9 mouse cellular contexts compared by ENCODE assay signal in genomic region chr10:75881578-75882432, GRCm38 (mm10). TPM values are rescaled to one million over a fixed set of nuclear protein-coding genes. Genes with fewer than 3 reads are reported as not detected.
DNase-seq lines count a peak whose midpoint lies in the region; ATAC-seq and TF ChIP-seq lines count a peak whose summit lies in the region.
"Had no signal": no experiment of that assay in that cellular context is flagged by ENCODE, and none has a peak within 500 bp of the region (broad histone marks: within the 10 kb centered on the region; RNA-seq: fewer than 3 reads in every experiment).

No protein-coding gene starts in this region.

- no peaks in the 10 kb centered on the region for H3K27me3 ChIP-seq in ES-Bruce4 (ENCODE audit: control insufficient read depth, insufficient read depth, low read length, poor library complexity, severe bottlenecking)
- no peaks in the 10 kb centered on the region for H3K27me3 ChIP-seq in intestine, embryonic 14.5 days (replicated peaks; ENCODE audit: control insufficient read depth, insufficient read depth, low read length)
- H3K27me3 ChIP-seq in limb, embryonic 15.5 days = no peaks in the 10 kb centered on the region

- H3K27ac ChIP-seq in ES-Bruce4 (ENCODE audit: insufficient read depth, low read length) (peak overlapping the region; percentile 85), ES-E14 (ENCODE audit: insufficient read depth, low read depth, low read length, poor library complexity, severe bottlenecking) (peak overlapping the region; percentile 97)
- H3K27ac ChIP-seq in intestine, embryonic 14.5 days (ENCODE audit: low read depth) = no peak overlapping the region
- 0 out of 2 replicates have a peak overlapping the region, but pooled peaks have one; percentile 8 for H3K27ac ChIP-seq in limb, embryonic 15.5 days

- in situ Hi-C loops in ES-E14 (cut with MboI; ENCODE audit: low sequenced_read_pairs in 2 of 2, unreplicated experiment in 2 of 2) = no loop called here

- H3K4me1 ChIP-seq in ES-Bruce4 (ENCODE audit: control insufficient read depth, insufficient read depth, low read length) = peaks cover 2% of the 10 kb centered on the region
- H3K4me1 ChIP-seq in ES-E14 (ENCODE audit: control insufficient read depth in 2 of 2, insufficient read depth in 2 of 2, low read length in 2 of 2, poor library complexity in 1 of 2) = peaks cover 9% of the 10 kb centered on the region in 2 experiments
- H3K4me1 ChIP-seq in intestine, embryonic 14.5 days (replicated peaks; ENCODE audit: control insufficient read depth, insufficient read depth, low read length) = no peaks in the 10 kb centered on the region; the same call in 1 of the 2 replicates
- H3K4me1 ChIP-seq in limb, embryonic 15.5 days = peaks cover 6% of the 10 kb centered on the region

- ATAC-seq in intestine, embryonic 14.5 days (replicated peaks; ENCODE audit: low FRiP score, low TSS enrichment, low read depth) = 0 out of 2 replicates have a peak, but pooled peaks have one; percentile 34
- ATAC-seq in limb, embryonic 15.5 days (ENCODE audit: insufficient number of reproducible peaks, low FRiP score, low TSS enrichment, low read depth) = no peak
- ATAC-seq: activated CD4-positive, CD25-positive, alpha-beta regulatory T cell, adult 4 months had no signal

- intact Hi-C loops in left cerebral cortex, postnatal 14 days (cut with DNase I) = no loop called here
- intact Hi-C loops in left cerebral cortex, postnatal 25 days (cut with DNase I) = loop anchor here (2.0 kb wide), 1 partner anchor 69 kb away; no protein-coding TSS in a partner anchor
- intact Hi-C loops in gastrocnemius, postnatal 14 days (cut with DNase I; ENCODE audit: low total_unique reads) = no loop called here

- no peak for TF ChIP-seq POLR2A in ES-Bruce4 (IDR thresholded peaks at IDR 0.05; ENCODE audit: insufficient read depth, low read length)

- no peak for TF ChIP-seq CTCF in ES-Bruce4 (IDR thresholded peaks at IDR 0.05; ENCODE audit: low read depth, low read length)

- H3K9ac ChIP-seq in ES-Bruce4 (ENCODE audit: low read depth, poor library complexity, severe bottlenecking) (peak overlapping the region; percentile 32), ES-E14 (ENCODE audit: insufficient read depth, low read depth, low read length, poor library complexity, severe bottlenecking) (peak overlapping the region; percentile 50)
- no peak overlapping the region for H3K9ac ChIP-seq in intestine, embryonic 14.5 days (ENCODE audit: low read length)
- H3K9ac ChIP-seq in limb, embryonic 15.5 days = no peak overlapping the region

- 15% methylated on average over 20 of the region's 20 CpGs for WGBS in intestine, embryonic 14.5 days
- WGBS in limb, embryonic 15.5 days = 23% methylated on average over 20 of the region's 20 CpGs

- H3K4me3 ChIP-seq in ES-Bruce4 (ENCODE audit: low read depth, low read length) (peak overlapping the region; percentile 22), ES-E14 (ENCODE audit: insufficient read depth in 1 of 2, low read depth in 1 of 2, low read length in 2 of 2, poor library complexity in 1 of 2, severe bottlenecking in 1 of 2) (peak overlapping the region; percentile 43 to 54)
- no peak overlapping the region for H3K4me3 ChIP-seq in intestine, embryonic 14.5 days (ENCODE audit: low read depth, low read length)
- H3K4me3 ChIP-seq in limb, embryonic 15.5 days = no peak overlapping the region

- H3K9me3 ChIP-seq in ES-Bruce4 (replicated peaks; ENCODE audit: control insufficient read depth, insufficient read depth, low read length, poor library complexity, severe bottlenecking) (no peaks in the 10 kb centered on the region), ES-E14 (ENCODE audit: control insufficient read depth, insufficient read depth, low read depth, low read length) (no peaks in the 10 kb centered on the region)
- H3K9me3 ChIP-seq in intestine, embryonic 14.5 days (ENCODE audit: control insufficient read depth, low read length) = no peaks in the 10 kb centered on the region
- H3K9me3 ChIP-seq in limb, embryonic 15.5 days = no peaks in the 10 kb centered on the region

- H3K36me3 ChIP-seq in ES-Bruce4 (ENCODE audit: control insufficient read depth, insufficient read depth, low read length, poor library complexity, severe bottlenecking) (no peaks in the 10 kb centered on the region), ES-E14 (ENCODE audit: control insufficient read depth, insufficient read depth, low read length, poor library complexity, severe bottlenecking) (no peaks in the 10 kb centered on the region)
- H3K36me3 ChIP-seq in intestine, embryonic 14.5 days (ENCODE audit: control insufficient read depth, insufficient read depth, low read length) = no peaks in the 10 kb centered on the region
- H3K36me3 ChIP-seq in limb, embryonic 15.5 days = no peaks in the 10 kb centered on the region

- peak; percentile 50 for DNase-seq in ES-E14 (ENCODE audit: low read depth, low spot score)
- DNase-seq in intestine, embryonic 14.5 days (ENCODE audit: low spot score) = no peak
- DNase-seq in left cerebral cortex, postnatal 14 days (ENCODE audit: low spot score in 2 of 2) = no peak
- no peak for DNase-seq in left cerebral cortex, postnatal 25 days (ENCODE audit: low spot score in 2 of 2)
- no peak for DNase-seq in gastrocnemius, postnatal 14 days
- DNase-seq: lung, adult 2 months had no signal

- H3K4me2 ChIP-seq in intestine, embryonic 14.5 days (ENCODE audit: low read length) = no peak overlapping the region
- no peak overlapping the region for H3K4me2 ChIP-seq in limb, embryonic 15.5 days

- peak; percentile 96 for TF ChIP-seq EP300 in ES-Bruce4 (IDR thresholded peaks at IDR 0.05; ENCODE audit: insufficient read depth, low read depth, low read length)

TF ChIP-seq in ES-E14, 5 proteins besides CTCF, POLR2A, EP300 and RAD21:
- TF ChIP-seq ZNF384 (IDR thresholded peaks at IDR 0.05; ENCODE audit: low read depth, low read length) (no peak), MAFK (IDR thresholded peaks at IDR 0.05; ENCODE audit: insufficient read depth, low read depth, low read length) (no peak), ZC3H11A (IDR thresholded peaks at IDR 0.05; ENCODE audit: borderline replicate concordance, low read depth, low read length) (no peak), CHD2 (IDR thresholded peaks at IDR 0.05; ENCODE audit: low read depth, low read length) (no peak), HCFC1 (IDR thresholded peaks at IDR 0.05; ENCODE audit: borderline replicate concordance, insufficient read depth, low read length) (no peak)

RNA-seq across cellular contexts. Expression of gene Derl3, which starts 11.4 kb away (rescaled TPM):
- 9.6 and 13.8 TPM in 2 replicates for polyA plus RNA-seq in ES-Bruce4 (2011; ENCODE audit: insufficient read depth, insufficient read length, low read depth, missing spikeins)
- total RNA-seq in ES-E14 (2012; rRNA removed) = 19.9 and 28.1 TPM in 2 replicates
- 2.2 and 2.6 TPM in 2 replicates for polyA plus RNA-seq in intestine, embryonic 14.5 days (2014; fragmentation: Nextera tagmentation; extraction: Ambion mirVana)
- 2.7 and 3.2 TPM in 2 replicates for polyA plus RNA-seq in limb, embryonic 15.5 days (2015; fragmentation: Nextera tagmentation; extraction: Ambion mirVana)
- 1 to 10 TPM; 1.9 to 2.6 TPM for total RNA-seq in left cerebral cortex, postnatal 14 days (2021)
- total RNA-seq in left cerebral cortex, postnatal 25 days (2021) = 1 to 10 TPM; 2.8 to 3.4 TPM
- total RNA-seq in gastrocnemius, postnatal 14 days (2021) = not detected

RNA-seq across cellular contexts. Expression of gene Mif, which starts 21.8 kb away (rescaled TPM):
- polyA plus RNA-seq in ES-Bruce4 (2011; ENCODE audit: insufficient read depth, insufficient read length, low read depth, missing spikeins) = 1,651 and 1,929 TPM in 2 replicates
- 1,434 and 2,185 TPM in 2 replicates for total RNA-seq in ES-E14 (2012; rRNA removed)
- polyA plus RNA-seq in intestine, embryonic 14.5 days (2014; fragmentation: Nextera tagmentation; extraction: Ambion mirVana) = 3,019 and 3,193 TPM in 2 replicates
- 1,299 and 1,540 TPM in 2 replicates for polyA plus RNA-seq in limb, embryonic 15.5 days (2015; fragmentation: Nextera tagmentation; extraction: Ambion mirVana)
- total RNA-seq in left cerebral cortex, postnatal 14 days (2021) = 100 to 1,000 TPM; 690 to 714 TPM
- 100 to 1,000 TPM; 522 to 530 TPM for total RNA-seq in left cerebral cortex, postnatal 25 days (2021)
- total RNA-seq in gastrocnemius, postnatal 14 days (2021) = 100 to 1,000 TPM; 155 to 170 TPM

RNA-seq across cellular contexts. Expression of gene Smarcb1, which starts 39.6 kb away (rescaled TPM):
- 71.1 and 79.6 TPM in 2 replicates for polyA plus RNA-seq in ES-Bruce4 (2011; ENCODE audit: insufficient read depth, insufficient read length, low read depth, missing spikeins)
- 75.3 and 84.4 TPM in 2 replicates for total RNA-seq in ES-E14 (2012; rRNA removed)
- polyA plus RNA-seq in intestine, embryonic 14.5 days (2014; fragmentation: Nextera tagmentation; extraction: Ambion mirVana) = 189 and 192 TPM in 2 replicates
- 185 and 188 TPM in 2 replicates for polyA plus RNA-seq in limb, embryonic 15.5 days (2015; fragmentation: Nextera tagmentation; extraction: Ambion mirVana)
- total RNA-seq in left cerebral cortex, postnatal 14 days (2021) = 10 to 100 TPM; 77.4 to 83.2 TPM
- total RNA-seq in left cerebral cortex, postnatal 25 days (2021) = 10 to 100 TPM; 75.2 to 81.8 TPM
- total RNA-seq in gastrocnemius, postnatal 14 days (2021) = 10 to 100 TPM; 17.7 to 28.0 TPM

RNA-seq across cellular contexts. Expression of gene Gstt2, which starts 44.6 kb away (rescaled TPM):
- 26.3 and 31.9 TPM in 2 replicates for polyA plus RNA-seq in ES-Bruce4 (2011; ENCODE audit: insufficient read depth, insufficient read length, low read depth, missing spikeins)
- total RNA-seq in ES-E14 (2012; rRNA removed) = 17.8 and 35.8 TPM in 2 replicates
- 39.6 and 41.3 TPM in 2 replicates for polyA plus RNA-seq in intestine, embryonic 14.5 days (2014; fragmentation: Nextera tagmentation; extraction: Ambion mirVana)
- polyA plus RNA-seq in limb, embryonic 15.5 days (2015; fragmentation: Nextera tagmentation; extraction: Ambion mirVana) = 11.3 and 14.5 TPM in 2 replicates
- 1 to 10 TPM; 4.1 to 4.5 TPM for total RNA-seq in left cerebral cortex, postnatal 14 days (2021)
- total RNA-seq in left cerebral cortex, postnatal 25 days (2021) = 1 to 10 TPM; 4.0 to 5.5 TPM
- 1 to 10 TPM; 5.6 to 6.9 TPM for total RNA-seq in gastrocnemius, postnatal 14 days (2021)

RNA-seq across cellular contexts. Expression of gene Chchd10, which starts 51.1 kb away (rescaled TPM):
- polyA plus RNA-seq in ES-Bruce4 (2011; ENCODE audit: insufficient read depth, insufficient read length, low read depth, missing spikeins) = 405 and 450 TPM in 2 replicates
- total RNA-seq in ES-E14 (2012; rRNA removed) = 435 and 871 TPM in 2 replicates
- 82.3 and 123 TPM in 2 replicates for polyA plus RNA-seq in intestine, embryonic 14.5 days (2014; fragmentation: Nextera tagmentation; extraction: Ambion mirVana)
- polyA plus RNA-seq in limb, embryonic 15.5 days (2015; fragmentation: Nextera tagmentation; extraction: Ambion mirVana) = 17.5 and 31.0 TPM in 2 replicates
- 100 to 1,000 TPM; 260 to 285 TPM for total RNA-seq in left cerebral cortex, postnatal 14 days (2021)
- total RNA-seq in left cerebral cortex, postnatal 25 days (2021) = 100 to 1,000 TPM; 372 to 390 TPM
- 1,000 to 10,000 TPM in 1 of 2 experiments, 100 to 1,000 TPM in 1; 861 to 1,001 TPM for total RNA-seq in gastrocnemius, postnatal 14 days (2021)

Comparison
In these comparisons a context has a peak if more than half of its experiments do, and no peak if none do; other contexts are left out.
1. H3K4me3 ChIP-seq: peak in ES-Bruce4 (single experiment) and ES-E14 (2 of 2); none in intestine, embryonic 14.5 days (single experiment) and limb, embryonic 15.5 days (single experiment).
2. H3K9ac ChIP-seq: peak in ES-Bruce4 (single experiment) and ES-E14 (single experiment); none in intestine, embryonic 14.5 days (single experiment) and limb, embryonic 15.5 days (single experiment).